Mouse (Mus musculus) heart, postnatal 0 days (tissue): ENCODE data around the gene Togaram2. TPM values are rescaled to one million over a fixed set of nuclear protein-coding genes. Genes with fewer than 3 reads are reported as not detected.

Experiments used
- ATAC-seq: fragments of 200-750 bp; cut with Nextera tagmentation; 2 replicates; pipeline ENCODE4 v1.8.0; 2017; ENCODE audit warnings: low read depth, moderate number of reproducible peaks, moderate library complexity; ENCODE audit not compliant: insufficient read depth
- DNase-seq: peaks from one replicate; pipeline ENCODE4 v3.0.0-alpha.2; 2016; ENCODE audit warnings: low spot score
- H3K27ac ChIP-seq: fragments of 300-500 bp; sonication (generic); 2 replicates; pipeline ENCODE4 v1.5.1; 2014; ENCODE audit warnings: low read depth, mild to moderate bottlenecking
- H3K27me3 ChIP-seq: fragments of 300-500 bp; sonication (generic); 2 replicates; pipeline ENCODE4 v1.6.1; 2014; ENCODE audit warnings: low read length, mixed read lengths; ENCODE audit not compliant: control insufficient read depth, insufficient read depth
- H3K36me3 ChIP-seq: fragments of 300-500 bp; sonication (generic); replicated peaks from 2 replicates; pipeline ENCODE4 v1.6.1; 2014; ENCODE audit warnings: low read length, mixed read lengths; ENCODE audit not compliant: control insufficient read depth, insufficient read depth
- H3K4me1 ChIP-seq: fragments of 300-500 bp; sonication (generic); 2 replicates; pipeline ENCODE4 v1.6.1; 2014; ENCODE audit warnings: antibody characterized with exemption; ENCODE audit not compliant: control insufficient read depth, insufficient read depth
- H3K4me2 ChIP-seq: fragments of 300-500 bp; sonication (generic); 2 replicates; pipeline ENCODE4 v1.6.1; 2014; ENCODE audit warnings: low read depth, mild to moderate bottlenecking, low read length, moderate library complexity
- H3K4me3 ChIP-seq: fragments of 300-500 bp; sonication (generic); 2 replicates; pipeline ENCODE4 v1.5.1; 2014; ENCODE audit warnings: low read depth, low read length
- H3K9ac ChIP-seq: fragments of 300-500 bp; sonication (generic); replicated peaks from 2 replicates; pipeline ENCODE4 v1.6.1; 2014; ENCODE audit warnings: low read depth, low read length, mixed read lengths
- H3K9me3 ChIP-seq: fragments of 300-500 bp; sonication (generic); replicated peaks from 2 replicates; pipeline ENCODE4 v1.6.1; 2016; ENCODE audit warnings: low read length; ENCODE audit not compliant: control insufficient read depth
- CTCF ChIP-seq: IDR thresholded peaks from 2 replicates; pipeline ENCODE4 v1.5.1; 2016; ENCODE audit warnings: antibody characterized with exemption, control low read depth, low read depth
- EP300 ChIP-seq: IDR thresholded peaks from 2 replicates; pipeline ENCODE4 v1.6.1; 2016; ENCODE audit warnings: antibody characterized with exemption, low read depth
- WGBS: fragments of 180-500 bp; shearing (Covaris S2); extraction: QIAGEN DNeasy Blood & Tissue Kit; methylation state at CpG from one replicate; pipeline ENCODE4 v1.1.7; 2014; 5-methylcytosine and 5-hydroxymethylcytosine counted together
- polyA plus RNA-seq: library from polyadenylated mRNA; unstranded; fragments of >200 nt; fragmentation: Nextera tagmentation; extraction: Ambion mirVana; gene quantifications from 2 replicates; pipeline ENCODE4 v1.2.1, GENCODE M21; 2015
- total RNA-seq: library from RNA; depleted of rRNA; stranded (reverse); fragments of >200 nt; gene quantifications from 2 replicates; pipeline ENCODE4 v1.2.3, GENCODE M21; 2014; ENCODE audit warnings: low replicate concordance

Togaram2 gene
- total and polyA plus RNA-seq, 2 experiments from 2014 or later: 0.46 to 1.1 TPM

DNA sequence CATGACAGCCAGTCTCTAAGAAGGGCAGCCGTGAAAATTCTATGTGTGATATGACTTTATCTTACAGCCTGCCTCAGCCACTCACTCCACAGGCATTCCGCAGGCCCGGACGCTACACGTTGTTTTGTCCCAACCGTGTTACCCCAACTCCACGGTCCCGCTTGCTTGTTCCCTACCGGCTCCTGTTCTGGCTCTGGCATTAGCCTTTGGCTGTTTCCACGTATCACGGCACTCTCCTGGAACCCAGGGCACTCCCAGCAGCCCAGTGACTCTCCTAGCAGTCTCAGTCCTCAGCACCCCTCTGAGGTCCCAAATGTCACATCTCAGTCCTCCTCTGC is 25.5 kb downstream of the Togaram2 start:
- H3K4me3 ChIP-seq: no peak overlapping the region
- no peaks in the 10 kb centered on the region for H3K9me3 ChIP-seq
- no peak for ATAC-seq
- H3K4me1 ChIP-seq: peaks cover 27% of the 10 kb centered on the region
- DNase-seq: no peak
- no peak for TF ChIP-seq CTCF
- TF ChIP-seq EP300: 0 out of 2 replicates have a peak, but pooled peaks have one; percentile 19
- no peak overlapping the region for H3K4me2 ChIP-seq
- no peaks in the 10 kb centered on the region for H3K36me3 ChIP-seq
- WGBS: 34% methylated on average over 11 of the region's 11 CpGs
- no peak overlapping the region for H3K9ac ChIP-seq
- peak overlapping the region; percentile 70 for H3K27ac ChIP-seq
- H3K27me3 ChIP-seq: no peaks in the 10 kb centered on the region

DNA sequence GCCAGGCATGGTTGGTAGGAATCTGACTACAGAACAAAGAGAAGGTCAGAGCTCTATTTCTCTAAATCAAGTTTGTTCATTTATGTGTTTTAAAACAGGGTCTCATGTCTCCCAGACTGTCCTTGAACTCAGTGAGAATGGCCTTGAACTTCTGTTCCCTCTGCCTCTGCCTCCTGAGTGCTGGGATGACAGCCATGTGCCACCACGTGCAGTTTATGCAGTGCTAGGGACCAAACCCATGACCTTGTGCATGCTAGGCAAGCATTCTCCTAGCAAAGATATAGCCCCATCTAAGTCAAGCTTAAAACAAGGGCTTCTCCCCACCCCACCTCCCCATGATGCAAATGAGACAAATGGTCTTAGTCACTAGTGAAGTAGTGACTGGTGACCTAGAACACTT is 32.1 kb downstream of the Togaram2 start:
- peak; percentile 10; the same call in 1 of the 2 replicates for ATAC-seq

DNA sequence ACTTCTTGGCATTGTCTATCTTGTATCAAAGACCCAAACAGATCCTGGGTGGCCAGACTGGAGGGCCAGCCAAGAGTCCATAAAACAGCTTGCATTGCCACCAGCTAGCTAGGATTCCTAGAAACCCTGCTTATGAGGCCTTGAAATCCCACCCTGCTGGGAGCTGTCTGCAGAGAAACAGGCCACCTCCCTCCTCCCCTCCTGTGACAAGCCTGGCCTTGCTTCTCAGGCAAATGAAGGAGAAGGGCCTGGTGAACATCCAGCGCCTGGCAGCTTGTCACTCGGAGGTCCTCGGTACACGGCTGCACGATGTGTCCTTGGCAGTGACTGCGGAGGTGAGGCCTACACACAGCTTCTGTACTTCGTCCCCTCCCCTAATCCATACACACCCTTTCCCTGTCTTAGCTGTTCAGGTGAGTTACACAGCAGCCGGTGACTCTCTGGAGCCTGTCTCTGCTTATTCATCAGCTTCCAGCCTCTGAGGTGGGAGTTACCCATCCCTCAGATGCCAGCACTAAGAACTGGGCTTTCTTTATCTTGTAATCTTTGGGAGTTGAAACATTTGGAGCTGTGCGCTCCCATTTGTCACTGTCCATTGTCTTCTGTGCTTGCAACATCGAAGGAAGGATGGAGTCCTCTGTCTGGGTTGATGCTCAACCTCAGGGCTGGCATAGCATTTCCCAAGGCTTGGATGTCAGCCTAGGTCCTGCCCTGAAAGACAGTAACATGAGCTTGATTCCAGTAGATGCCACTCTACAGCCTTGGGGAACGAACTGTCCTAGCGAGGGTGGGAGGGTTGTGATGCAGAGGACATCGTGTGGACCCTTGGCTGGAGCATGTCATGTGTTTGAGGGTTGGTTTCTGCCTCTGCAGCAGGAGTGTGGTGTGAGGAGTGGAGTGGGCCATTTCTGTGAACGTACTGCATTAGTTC is 32.8 kb downstream of the Togaram2 start:
- H3K27ac ChIP-seq: peak overlapping the region; percentile 15
- no peak for DNase-seq
- no peak overlapping the region for H3K4me2 ChIP-seq
- H3K4me1 ChIP-seq: 0 out of 2 replicates have a peak, but pooled peaks cover 18% of the 10 kb centered on the region
- no peaks in the 10 kb centered on the region for H3K9me3 ChIP-seq
- 57% methylated on average over 14 of the region's 14 CpGs for WGBS
- H3K4me3 ChIP-seq: no peak overlapping the region
- TF ChIP-seq EP300 (no peak), CTCF (no peak)
- H3K36me3 ChIP-seq: no peaks in the 10 kb centered on the region
- peak; percentile 74 for ATAC-seq
- no peaks in the 10 kb centered on the region for H3K27me3 ChIP-seq
- H3K9ac ChIP-seq: no peak overlapping the region

More for the DNA sequence above, 32.1 kb downstream of the Togaram2 start:
- Histone ChIP-seq H3K4me1 (0 out of 2 replicates have a peak, but pooled peaks cover 14% of the 10 kb centered on the region), H3K4me3 (no peak overlapping the region), H3K4me2 (no peak overlapping the region), H3K27me3 (no peaks in the 10 kb centered on the region), H3K36me3 (no peaks in the 10 kb centered on the region), H3K27ac (peak overlapping the region; percentile 15; the same call in 1 of the 2 replicates), H3K9ac (no peak overlapping the region), H3K9me3 (no peaks in the 10 kb centered on the region)
- WGBS: 26% methylated on average over 1 of the region's 1 CpGs
- DNase-seq: no peak
- TF ChIP-seq CTCF (no peak), EP300 (no peak)

DNA sequence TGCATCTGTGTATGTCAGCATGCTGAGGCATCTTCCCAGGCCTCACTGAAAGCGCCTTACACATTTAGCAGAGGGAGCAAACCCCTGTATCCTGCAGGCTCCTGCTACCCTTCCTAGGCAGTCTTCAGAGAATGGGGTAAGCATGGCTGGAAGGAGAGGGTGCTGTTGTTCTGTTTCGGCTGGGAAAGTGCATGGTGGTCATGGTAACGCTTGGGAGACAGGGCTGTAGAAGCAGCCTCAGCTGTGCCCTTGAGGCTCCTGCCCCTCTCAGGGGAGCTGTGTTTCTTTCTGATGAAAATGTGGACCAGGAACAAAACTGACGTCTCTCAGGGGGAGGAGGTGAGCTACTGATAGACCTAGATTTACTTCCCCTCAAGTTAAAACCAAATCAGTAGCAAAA is 34.7 kb downstream of the Togaram2 start:
- H3K9ac ChIP-seq: no peak overlapping the region
- no peaks in the 10 kb centered on the region for H3K36me3 ChIP-seq
- no peaks in the 10 kb centered on the region for H3K9me3 ChIP-seq
- WGBS: 58% methylated on average over 4 of the region's 4 CpGs
- no peak for TF ChIP-seq CTCF
- TF ChIP-seq EP300: no peak
- no peak overlapping the region for H3K4me3 ChIP-seq
- H3K27ac ChIP-seq: no peak overlapping the region
- H3K4me1 ChIP-seq: peaks cover 30% of the 10 kb centered on the region; the same call in 1 of the 2 replicates
- ATAC-seq (no peak), DNase-seq (no peak)
- H3K27me3 ChIP-seq: no peaks in the 10 kb centered on the region
- no peak overlapping the region for H3K4me2 ChIP-seq

DNA sequence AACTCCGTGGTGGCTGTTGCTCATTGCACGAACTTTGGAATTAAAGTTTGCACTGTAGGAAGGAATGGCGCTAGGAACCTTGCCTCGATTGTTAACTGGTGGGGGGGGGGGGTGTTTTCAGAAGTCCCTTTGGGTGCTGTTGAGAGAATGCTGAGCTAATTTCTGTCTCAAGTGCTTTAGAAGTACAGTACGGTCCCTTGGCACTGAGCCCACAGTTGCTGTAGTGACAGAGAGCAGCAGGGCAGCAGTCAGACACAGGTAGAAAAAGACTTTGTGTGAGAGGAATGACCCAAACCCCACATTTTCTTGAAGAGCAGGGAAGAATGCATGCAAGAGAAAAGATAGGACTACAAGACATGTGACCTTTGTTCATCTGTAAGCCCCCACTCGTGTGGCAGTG is 39.2 kb downstream of the Togaram2 start:
- Histone ChIP-seq H3K27me3 (no peaks in the 10 kb centered on the region), H3K36me3 (no peaks in the 10 kb centered on the region), H3K9ac (no peak overlapping the region), H3K4me1 (peaks cover 25% of the 10 kb centered on the region; the same call in 1 of the 2 replicates), H3K4me2 (no peak overlapping the region), H3K4me3 (no peak overlapping the region), H3K27ac (0 out of 2 replicates have a peak overlapping the region, but pooled peaks have one; percentile 10), H3K9me3 (no peaks in the 10 kb centered on the region)
- TF ChIP-seq EP300 (no peak), CTCF (no peak)
- 30% methylated on average over 6 of the region's 6 CpGs for WGBS
- ATAC-seq (peak; percentile 64; the same call in 1 of the 2 replicates), DNase-seq (peak; percentile 76)
